Mouse (Mus musculus): ENCODE data around the gene Gm20489. TPM values are rescaled to one million over a fixed set of nuclear protein-coding genes. Genes with fewer than 3 reads are reported as not detected.

The Gm20489 gene
- polyA plus RNA-seq (2012; rRNA removed): not detected in 2 replicates

GRCm38 (mm10) chrX:101268755-101269124 is at the start of gene Gm20489:
TSS of gene Gm20489 (minus strand) at chrX:101269023.

GRCm38 (mm10) chrX:101299055-101299454 is 30.2 kb upstream of the Gm20489 start, which contains the start of gene Nlgn3:
TSS of gene Nlgn3 (plus strand) at chrX:101299168.

GRCm38 (mm10) chrX:101273875-101274738 is 5.3 kb upstream of the Gm20489 start, which contains the start of gene Med12:
TSS of gene Med12 (plus strand) at chrX:101274030.

DNA sequence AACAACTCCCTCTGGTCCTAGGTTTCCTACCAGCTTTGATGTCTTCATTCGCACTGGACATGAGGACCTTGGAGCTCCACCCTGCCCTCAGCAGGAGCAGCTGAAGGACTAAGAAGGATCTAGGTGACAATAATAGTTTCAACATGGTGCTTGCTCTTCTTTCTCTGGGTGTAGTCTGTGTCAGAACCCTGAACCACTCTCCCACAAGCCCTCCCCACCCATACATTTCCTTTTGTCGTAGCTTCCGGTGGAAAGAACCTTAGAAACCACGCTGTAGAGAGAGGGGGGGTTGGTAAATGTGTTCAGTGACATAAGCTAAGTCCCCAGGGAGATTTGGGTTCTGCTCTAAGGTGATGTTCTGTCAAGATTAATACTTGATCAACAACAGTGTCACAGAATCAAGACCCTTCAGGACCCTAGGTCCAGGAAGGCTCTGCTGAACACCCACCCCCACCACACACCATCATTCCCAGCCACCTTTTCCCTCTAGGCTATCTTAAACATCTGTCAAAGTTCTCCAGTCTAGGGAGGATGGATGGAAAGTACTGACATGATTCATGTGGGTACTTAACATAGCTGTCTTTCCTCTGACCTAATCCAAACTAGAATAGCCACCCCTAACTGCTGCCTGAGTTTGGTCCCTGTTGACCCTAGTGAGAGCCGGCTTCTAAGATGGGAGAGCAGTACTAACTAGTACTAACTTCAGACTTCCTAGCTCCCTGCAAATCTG is 633 bp downstream of the Gm20489 start, which contains the start of gene Il2rg:
TSS of gene Il2rg (minus strand) at position 231 of the 730 bp plus-strand sequence.

GRCm38 (mm10) chrX:101263892-101264291 is 4.9 kb downstream of the Gm20489 start, which contains the start of gene Gm614:
TSS of gene Gm614 (minus strand) at chrX:101263992.

DNA sequence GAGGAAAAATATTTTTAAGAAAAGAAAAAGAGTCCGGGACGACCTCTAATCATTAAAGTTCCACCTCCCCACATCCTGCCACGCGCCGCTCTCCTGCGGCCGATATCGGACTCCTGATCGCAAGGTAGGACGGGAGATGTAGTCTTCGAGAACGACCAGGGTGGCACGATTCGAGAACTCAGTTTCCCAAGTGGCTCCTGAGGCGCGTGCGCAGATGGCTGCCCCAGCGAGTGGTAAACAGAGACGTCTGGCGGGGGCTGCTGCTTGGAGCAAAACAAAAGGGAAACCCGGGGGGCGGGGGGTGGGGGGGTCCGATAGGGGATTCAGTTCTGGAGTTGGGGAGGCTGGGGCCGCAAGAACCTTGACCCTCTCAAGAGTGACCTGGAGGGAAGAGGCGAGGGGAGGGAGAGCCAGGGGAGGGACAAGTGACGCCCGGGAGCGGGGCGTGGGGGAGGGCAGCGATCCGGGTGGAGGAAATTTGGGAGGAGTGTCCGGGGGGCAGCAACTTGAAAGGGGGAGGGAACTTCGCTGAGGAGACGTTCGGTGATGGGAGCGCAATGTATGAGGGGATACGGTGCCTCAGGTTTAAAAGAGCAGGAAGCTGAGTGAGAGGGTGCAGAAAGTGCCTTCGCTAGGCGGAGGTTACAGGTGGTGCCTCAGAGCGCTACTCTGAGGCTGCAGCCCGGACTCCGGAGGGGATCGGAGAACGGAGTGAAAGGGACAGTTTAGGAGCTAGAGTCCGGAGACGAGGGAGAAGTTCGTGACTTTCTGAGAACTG is 14.7 kb downstream of the Gm20489 start, which contains the start of gene Foxo4:
TSS of gene Foxo4 (plus strand) at position 577 of the 778 bp plus-strand sequence.

DNA sequence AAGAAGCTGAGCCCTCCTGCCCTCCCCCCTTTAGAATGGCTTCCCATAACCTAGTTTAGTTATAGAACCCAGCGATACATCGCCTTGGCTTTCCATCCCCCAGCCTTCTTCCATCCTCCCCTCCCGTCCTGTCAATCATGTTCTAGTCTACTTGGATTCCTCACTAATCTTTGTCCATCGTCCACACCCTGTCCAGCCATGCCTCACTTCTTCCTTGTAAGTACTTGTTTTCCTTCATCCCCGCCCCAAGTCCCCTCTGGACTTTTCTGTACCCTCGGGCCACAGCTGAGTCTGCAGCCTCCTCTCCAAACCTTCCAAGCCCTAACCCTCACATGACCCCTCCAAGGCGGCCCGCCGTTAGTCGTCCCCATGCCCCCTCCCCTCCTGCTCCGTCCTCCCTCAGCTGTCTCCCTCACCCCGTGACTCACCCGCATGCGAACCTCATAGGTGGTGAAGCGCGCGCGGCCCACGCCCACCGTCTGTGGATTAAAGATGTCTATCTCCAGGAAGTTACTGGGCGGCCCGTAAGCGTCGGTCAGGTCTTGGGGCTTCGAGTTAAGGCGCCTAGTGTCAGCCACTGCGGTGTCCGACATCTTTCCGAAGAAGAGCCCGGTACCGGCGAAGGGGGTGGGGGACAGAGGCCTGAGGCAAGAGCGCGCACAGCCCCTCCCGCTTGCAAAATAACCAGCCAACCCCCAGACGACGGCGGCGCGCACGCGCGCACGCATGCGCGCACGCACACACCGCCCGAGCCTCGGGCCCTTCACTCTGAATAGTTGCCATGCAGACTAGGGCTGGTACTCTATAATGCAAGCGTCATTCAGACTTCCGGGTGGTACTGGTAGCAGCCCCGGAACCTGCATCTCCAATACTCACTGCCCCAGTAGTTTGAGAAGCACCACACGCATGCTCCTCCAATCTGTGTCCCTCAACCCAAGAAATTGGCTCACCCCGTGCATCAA is 46.7 kb downstream of the Gm20489 start, which contains the start of gene Snx12:
TSS of gene Snx12 (minus strand) at position 730 of the 962 bp plus-strand sequence.

Other genes starting within 250 kb of the Gm20489 start
- gene Tex11, start 209.4 kb downstream of the Gm20489 start, polyA plus RNA-seq (2012; rRNA removed): not detected in 2 replicates
- 0.56 and 1.5 TPM in 2 replicates for gene Slc7a3, start 183.0 kb downstream of the Gm20489 start, polyA plus RNA-seq (2012; rRNA removed)
- 12.6 and 13.5 TPM in 2 replicates for gene Snx12, start 46.5 kb downstream of the Gm20489 start, polyA plus RNA-seq (2012; rRNA removed)
- gene Foxo4, start 14.5 kb downstream of the Gm20489 start, polyA plus RNA-seq (2012; rRNA removed): 36.6 and 48.0 TPM in 2 replicates
- gene Gm614, start 5.0 kb downstream of the Gm20489 start, polyA plus RNA-seq (2012; rRNA removed): not detected in 2 replicates
- gene Il2rg, start 768 bp downstream of the Gm20489 start, polyA plus RNA-seq (2012; rRNA removed): 6.0 and 7.7 TPM in 2 replicates
- gene Med12, start 5.0 kb upstream of the Gm20489 start, polyA plus RNA-seq (2012; rRNA removed): 127 and 135 TPM in 2 replicates
- 0.37 and 0.51 TPM in 2 replicates for gene Nlgn3, start 30.1 kb upstream of the Gm20489 start, polyA plus RNA-seq (2012; rRNA removed)
- gene Gjb1, start 107.4 kb upstream of the Gm20489 start, polyA plus RNA-seq (2012; rRNA removed): 73.5 and 91.6 TPM in 2 replicates
- 16.7 and 17.9 TPM in 2 replicates for gene Zmym3, start 151.8 kb upstream of the Gm20489 start, polyA plus RNA-seq (2012; rRNA removed)
- 53.8 and 58.2 TPM in 2 replicates for gene Nono, start 160.3 kb upstream of the Gm20489 start, polyA plus RNA-seq (2012; rRNA removed)
- gene Itgb1bp2, start 180.1 kb upstream of the Gm20489 start, polyA plus RNA-seq (2012; rRNA removed): 0.51 and 0.76 TPM in 2 replicates